In the genomic region with DNA sequence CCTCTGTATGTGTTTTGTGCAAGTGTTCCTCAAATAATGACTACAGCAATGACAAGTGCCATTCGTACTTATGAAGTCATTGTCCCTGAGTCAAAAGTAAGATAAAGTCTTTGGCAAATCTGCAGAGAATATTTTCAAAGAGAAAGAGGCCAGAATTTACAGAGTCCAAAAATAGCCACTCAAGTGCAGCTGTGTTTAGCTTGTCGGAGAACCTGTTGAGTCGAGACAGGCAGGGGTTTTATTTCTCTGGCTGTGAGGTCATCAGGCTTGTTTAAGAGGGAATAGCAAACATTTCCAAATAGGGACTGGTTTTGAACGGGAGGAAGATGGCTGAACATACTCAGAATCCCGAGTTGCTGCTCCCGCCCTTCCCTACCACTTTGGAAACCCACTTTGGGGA, we compare ENCODE assay signal across 15 mouse cellular contexts.
DNase-seq lines count a peak whose midpoint lies in the region; ATAC-seq and TF ChIP-seq lines count a peak whose summit lies in the region.
"Had no signal": no experiment of that assay in that cellular context is flagged by ENCODE, and none has a peak within 500 bp of the region (broad histone marks: within the 10 kb centered on the region; RNA-seq: fewer than 3 reads in every experiment).

No protein-coding gene starts in this region.

- no peaks in the 10 kb centered on the region for H3K27me3 ChIP-seq in embryonic facial prominence, embryonic 14.5 days (replicated peaks; ENCODE audit: control insufficient read depth, insufficient read depth, low read length)
- no peaks in the 10 kb centered on the region for H3K27me3 ChIP-seq in embryonic facial prominence, embryonic 10.5 days (replicated peaks; ENCODE audit: low read depth, poor library complexity, severe bottlenecking)
- H3K27me3 ChIP-seq in CH12.LX (replicated peaks): no peaks in the 10 kb centered on the region
- no peaks in the 10 kb centered on the region for H3K27me3 ChIP-seq in heart, embryonic 15.5 days
- no peaks in the 10 kb centered on the region for H3K27me3 ChIP-seq in lung, embryonic 15.5 days
- H3K27me3 ChIP-seq in midbrain, embryonic 14.5 days (ENCODE audit: control insufficient read depth, insufficient read depth, low read length): no peaks in the 10 kb centered on the region
- H3K27me3 ChIP-seq: liver, embryonic 15.5 days had no signal

- no peaks in the 10 kb centered on the region for H3K79me2 ChIP-seq in CH12.LX (replicated peaks; ENCODE audit: control insufficient read depth, extremely low read depth, insufficient read depth, poor library complexity, severe bottlenecking)

- no peak overlapping the region for H3K4me3 ChIP-seq in embryonic facial prominence, embryonic 14.5 days (ENCODE audit: low read depth, low read length)
- no peak overlapping the region for H3K4me3 ChIP-seq in embryonic facial prominence, embryonic 10.5 days
- no peak overlapping the region for H3K4me3 ChIP-seq in CH12.LX (replicated peaks in 1 of 3; ENCODE audit: low read depth in 2 of 3, low read length in 2 of 3, poor library complexity in 1 of 3)
- no peak overlapping the region for H3K4me3 ChIP-seq in heart, embryonic 15.5 days
- H3K4me3 ChIP-seq in lung, embryonic 15.5 days: no peak overlapping the region
- H3K4me3 ChIP-seq in midbrain, embryonic 14.5 days (replicated peaks; ENCODE audit: low read depth, low read length): no peak overlapping the region
- H3K4me3 ChIP-seq: liver, embryonic 15.5 days; myocyte had no signal

- H3K4me2 ChIP-seq in embryonic facial prominence, embryonic 14.5 days (ENCODE audit: low read depth, low read length): no peak overlapping the region
- H3K4me2 ChIP-seq in CH12.LX (ENCODE audit: insufficient read depth, low read depth, poor library complexity, severe bottlenecking): no peak overlapping the region
- no peak overlapping the region for H3K4me2 ChIP-seq in heart, embryonic 15.5 days
- H3K4me2 ChIP-seq in lung, embryonic 15.5 days: no peak overlapping the region; the same call in 1 of the 2 replicates
- H3K4me2 ChIP-seq in midbrain, embryonic 14.5 days (ENCODE audit: low read length): no peak overlapping the region
- H3K4me2 ChIP-seq: liver, embryonic 15.5 days had no signal

- no peak for ATAC-seq in embryonic facial prominence, embryonic 14.5 days (ENCODE audit: low read depth)
- peak; percentile 69; the same call in 1 of the 2 replicates for ATAC-seq in heart, embryonic 15.5 days (replicated peaks; ENCODE audit: insufficient number of reproducible peaks, insufficient read depth, low FRiP score, low read depth)
- ATAC-seq in lung, embryonic 15.5 days (ENCODE audit: borderline replicate concordance, extremely low read depth, low FRiP score, low TSS enrichment): peak; percentile 33
- ATAC-seq in midbrain, embryonic 14.5 days (ENCODE audit: low FRiP score, low TSS enrichment): no peak

- TF ChIP-seq RAD21 in CH12.LX (IDR thresholded peaks at IDR 0.05; ENCODE audit: low read depth, low read length): no peak

- no peak for TF ChIP-seq EP300 in CH12.LX (IDR thresholded peaks at IDR 0.05; ENCODE audit: low read length)

- in situ Hi-C loops in CH12.LX (cut with MboI; ENCODE audit: low pct_ligation_motif_present, low pct_unique_long_range_greater_than_20kb, low sequenced_read_pairs): no loop called here

- TF ChIP-seq POLR2A in CH12.LX (IDR thresholded peaks at IDR 0.05; ENCODE audit: low read depth, low read length): no peak

- no peak for TF ChIP-seq CTCF in CH12.LX (conservative IDR thresholded peaks at IDR 0.05 in 1 of 2, IDR thresholded peaks at IDR 0.05 in 1 of 2; ENCODE audit: low read depth in 2 of 2, low read length in 2 of 2)

- H3K27ac ChIP-seq in embryonic facial prominence, embryonic 14.5 days (replicated peaks; ENCODE audit: low read depth, low read length): peak overlapping the region; percentile 58; the same call in 1 of the 2 replicates
- H3K27ac ChIP-seq in embryonic facial prominence, embryonic 10.5 days (replicated peaks): no peak overlapping the region
- H3K27ac ChIP-seq in CH12.LX (ENCODE audit: insufficient read depth, low read depth): no peak overlapping the region
- H3K27ac ChIP-seq in heart, embryonic 15.5 days: peak overlapping the region; percentile 91
- H3K27ac ChIP-seq in lung, embryonic 15.5 days: peak overlapping the region; percentile 89
- H3K27ac ChIP-seq in midbrain, embryonic 14.5 days (replicated peaks; ENCODE audit: low read depth, low read length): no peak overlapping the region
- H3K27ac ChIP-seq: liver, embryonic 15.5 days had no signal

- no peaks in the 10 kb centered on the region for H3K36me3 ChIP-seq in embryonic facial prominence, embryonic 14.5 days (ENCODE audit: control insufficient read depth, insufficient read depth, low read length)
- no peaks in the 10 kb centered on the region for H3K36me3 ChIP-seq in embryonic facial prominence, embryonic 10.5 days (replicated peaks)
- H3K36me3 ChIP-seq in CH12.LX (replicated peaks in 1 of 2; ENCODE audit: control insufficient read depth in 1 of 2, insufficient read depth in 1 of 2, low read length in 1 of 2): no peaks in the 10 kb centered on the region
- no peaks in the 10 kb centered on the region for H3K36me3 ChIP-seq in heart, embryonic 15.5 days
- no peaks in the 10 kb centered on the region for H3K36me3 ChIP-seq in lung, embryonic 15.5 days
- no peaks in the 10 kb centered on the region for H3K36me3 ChIP-seq in midbrain, embryonic 14.5 days (ENCODE audit: control insufficient read depth, insufficient read depth, low read length)
- H3K36me3 ChIP-seq: liver, embryonic 15.5 days had no signal

- 54% methylated on average over 6 of the region's 6 CpGs for WGBS in embryonic facial prominence, embryonic 14.5 days
- WGBS in embryonic facial prominence, embryonic 10.5 days: 77% methylated on average over 6 of the region's 6 CpGs
- WGBS in heart, embryonic 15.5 days: 18% methylated on average over 6 of the region's 6 CpGs
- WGBS in lung, embryonic 15.5 days: 23% methylated on average over 6 of the region's 6 CpGs
- 86% methylated on average over 6 of the region's 6 CpGs for WGBS in midbrain, embryonic 14.5 days

- DNase-seq in embryonic facial prominence, embryonic 14.5 days (ENCODE audit: low spot score): peak; percentile 67
- no peak for DNase-seq in embryonic facial prominence, embryonic 10.5 days (ENCODE audit: low spot score)
- DNase-seq in CH12.LX (ENCODE audit: extremely low read depth): no peak
- no peak for DNase-seq in left cerebral cortex, adult 8-10 months (ENCODE audit: low spot score in 2 of 2)
- no peak for DNase-seq in midbrain, embryonic 14.5 days
- no peak for DNase-seq in cerebellum, postnatal 25 days
- DNase-seq: adrenal gland, postnatal 25 days; B cell, adult 2 months; cerebellum, postnatal 14 days; gastrocnemius, postnatal 36 days; kidney, adult 11 months had no signal

- dilution Hi-C loops in CH12.LX (cut with MboI; ENCODE audit: extremely low pct_ligation_motif_present, extremely low pct_unique_long_range_greater_than_20kb, low sequenced_read_pairs): no loop called here

- no peak overlapping the region for H3K9ac ChIP-seq in embryonic facial prominence, embryonic 14.5 days (ENCODE audit: low read depth, low read length)
- H3K9ac ChIP-seq in CH12.LX (ENCODE audit: insufficient read depth, low read depth): no peak overlapping the region
- no peak overlapping the region for H3K9ac ChIP-seq in heart, embryonic 15.5 days
- no peak overlapping the region for H3K9ac ChIP-seq in lung, embryonic 15.5 days
- H3K9ac ChIP-seq in midbrain, embryonic 14.5 days (replicated peaks; ENCODE audit: low read length): no peak overlapping the region
- H3K9ac ChIP-seq: liver, embryonic 15.5 days had no signal

- no peaks in the 10 kb centered on the region for H3K9me3 ChIP-seq in embryonic facial prominence, embryonic 14.5 days (ENCODE audit: control insufficient read depth, low read length)
- H3K9me3 ChIP-seq in embryonic facial prominence, embryonic 10.5 days: no peaks in the 10 kb centered on the region
- H3K9me3 ChIP-seq in CH12.LX (replicated peaks; ENCODE audit: low read length): peaks cover 2% of the 10 kb centered on the region
- no peaks in the 10 kb centered on the region for H3K9me3 ChIP-seq in heart, embryonic 15.5 days (replicated peaks)
- no peaks in the 10 kb centered on the region for H3K9me3 ChIP-seq in lung, embryonic 15.5 days
- no peaks in the 10 kb centered on the region for H3K9me3 ChIP-seq in midbrain, embryonic 14.5 days (ENCODE audit: control insufficient read depth, low read length)
- H3K9me3 ChIP-seq: liver, embryonic 15.5 days had no signal

- H3K4me1 ChIP-seq in embryonic facial prominence, embryonic 14.5 days (ENCODE audit: control insufficient read depth, insufficient read depth, low read length): peaks cover 28% of the 10 kb centered on the region
- H3K4me1 ChIP-seq in embryonic facial prominence, embryonic 10.5 days: peaks cover 58% of the 10 kb centered on the region
- H3K4me1 ChIP-seq in CH12.LX (ENCODE audit: control insufficient read depth in 1 of 2, insufficient read depth in 2 of 2): peaks cover 3 to 43% of the 10 kb centered on the region in 2 experiments; a peak in 2 of 4 replicates
- peaks cover 41% of the 10 kb centered on the region for H3K4me1 ChIP-seq in heart, embryonic 15.5 days (replicated peaks)
- H3K4me1 ChIP-seq in lung, embryonic 15.5 days: peaks cover 30% of the 10 kb centered on the region
- H3K4me1 ChIP-seq in midbrain, embryonic 14.5 days (ENCODE audit: control insufficient read depth, insufficient read depth, low read length): no peaks in the 10 kb centered on the region
- H3K4me1 ChIP-seq: liver, embryonic 15.5 days had no signal

TF ChIP-seq in CH12.LX, 34 proteins besides CTCF, POLR2A, EP300 and RAD21:
- TF ChIP-seq ETS1 (conservative IDR thresholded peaks at IDR 0.05; ENCODE audit: low read depth, low read length): no peak
- TF ChIP-seq JUND (conservative IDR thresholded peaks at IDR 0.05; ENCODE audit: low read depth, low read length): no peak
- TF ChIP-seq MEF2A (IDR thresholded peaks at IDR 0.05; ENCODE audit: borderline replicate concordance, low read depth, low read length): peak; percentile 71

Comparison
In these comparisons a context has a peak if more than half of its experiments do, and no peak if none do; other contexts are left out.
1. H3K27ac ChIP-seq: peak in embryonic facial prominence, embryonic 14.5 days (single experiment), heart, embryonic 15.5 days (single experiment) and lung, embryonic 15.5 days (single experiment); none in embryonic facial prominence, embryonic 10.5 days (single experiment), CH12.LX (single experiment) and midbrain, embryonic 14.5 days (single experiment).
2. ATAC-seq: peak in heart, embryonic 15.5 days (single experiment) and lung, embryonic 15.5 days (single experiment); none in embryonic facial prominence, embryonic 14.5 days (single experiment) and midbrain, embryonic 14.5 days (single experiment).